Mouse (Mus musculus) forebrain, postnatal 0 days (tissue): ENCODE results near the gene Nfix. TPM values are rescaled to one million over a fixed set of nuclear protein-coding genes. Genes with fewer than 3 reads are reported as not detected.

Experiments used
- ATAC-seq: fragments of 200-750 bp; cut with Nextera tagmentation; 2 replicates; pipeline ENCODE4 v1.8.0; 2017; ENCODE audit warnings: mild to moderate bottlenecking, moderate library complexity
- DNase-seq: peaks from one replicate; pipeline ENCODE4 v3.0.0-alpha.2; 2015
- H3K27ac ChIP-seq: fragments of 300-500 bp; sonication (generic); 2 replicates; pipeline ENCODE4 v1.5.1; 2014; ENCODE audit warnings: low read depth, mild to moderate bottlenecking, antibody characterized with exemption, low read length, moderate library complexity, mixed read lengths
- H3K27me3 ChIP-seq: fragments of 300-500 bp; sonication (generic); 2 replicates; pipeline ENCODE4 v1.6.1; 2014; ENCODE audit warnings: mild to moderate bottlenecking, low read length, mixed read lengths; ENCODE audit not compliant: insufficient read depth
- H3K36me3 ChIP-seq: fragments of 300-500 bp; sonication (generic); 2 replicates; pipeline ENCODE4 v1.6.1; 2014; ENCODE audit warnings: mild to moderate bottlenecking, moderate library complexity; ENCODE audit not compliant: insufficient read depth
- H3K4me1 ChIP-seq: fragments of 300-500 bp; sonication (generic); 2 replicates; pipeline ENCODE4 v1.6.1; 2014; ENCODE audit warnings: antibody characterized with exemption; ENCODE audit not compliant: insufficient read depth
- H3K4me2 ChIP-seq: fragments of 300-500 bp; sonication (generic); 2 replicates; pipeline ENCODE4 v1.6.1; 2014; ENCODE audit warnings: low read depth, mild to moderate bottlenecking, moderate library complexity
- H3K4me3 ChIP-seq: fragments of 300-500 bp; sonication (generic); 2 replicates; pipeline ENCODE4 v1.5.1; 2014; ENCODE audit warnings: low read depth, low read length, mixed read lengths
- H3K9ac ChIP-seq: fragments of 300-500 bp; sonication (generic); 2 replicates; pipeline ENCODE4 v1.6.1; 2014; ENCODE audit warnings: mild to moderate bottlenecking
- H3K9me3 ChIP-seq: fragments of 300-500 bp; sonication (generic); 2 replicates; pipeline ENCODE4 v1.6.1; 2016; ENCODE audit warnings: low read length
- CTCF ChIP-seq: sonication (generic); IDR thresholded peaks from 2 replicates; pipeline ENCODE4 v1.5.1; 2016; ENCODE audit warnings: antibody characterized with exemption, control low read depth, low read depth
- WGBS: fragments of 180-500 bp; shearing (Covaris S2); extraction: QIAGEN DNeasy Blood & Tissue Kit; methylation state at CpG from one replicate; pipeline ENCODE4 v1.1.7; 2014; 5-methylcytosine and 5-hydroxymethylcytosine counted together
- polyA plus RNA-seq: library from polyadenylated mRNA; unstranded; fragments of >200 nt; fragmentation: Nextera tagmentation; extraction: Ambion mirVana; gene quantifications from 2 replicates; pipeline ENCODE4 v1.2.1, GENCODE M21; 2015
- total RNA-seq: library from RNA; depleted of rRNA; stranded (reverse); fragments of >200 nt; gene quantifications from 2 replicates; pipeline ENCODE4 v1.2.3, GENCODE M21; 2014

Gene Nfix
- total and polyA plus RNA-seq, 2 experiments from 2014 or later: 111 to 376 TPM

- Histone ChIP-seq H3K4me1 (peaks cover 14% of the 10 kb centered on the region), H3K9ac (no peak overlapping the region), H3K27me3 (no peaks in the 10 kb centered on the region), H3K4me3 (peak overlapping the region; percentile 83; the same call in 1 of the 2 replicates), H3K9me3 (no peaks in the 10 kb centered on the region), H3K27ac (no peak overlapping the region), H3K36me3 (peaks cover 42% of the 10 kb centered on the region), H3K4me2 (peak overlapping the region; percentile 90)
- TF ChIP-seq CTCF: no peak
- DNase-seq (no peak), ATAC-seq (no peak)
- 92% methylated on average over 9 of the region's 9 CpGs for WGBS
Measured at GRCm38 (mm10) chr8:84844397-84845070, 44.4 kb upstream of the Nfix start.

- WGBS: 72% methylated on average over 1 of the region's 1 CpGs
- Histone ChIP-seq H3K27ac (no peak overlapping the region), H3K36me3 (peaks cover 64% of the 10 kb centered on the region), H3K27me3 (no peaks in the 10 kb centered on the region), H3K9ac (no peak overlapping the region), H3K4me1 (peaks cover 16% of the 10 kb centered on the region), H3K4me3 (no peak overlapping the region), H3K4me2 (no peak overlapping the region), H3K9me3 (no peaks in the 10 kb centered on the region)
- no peak for ATAC-seq
- DNase-seq: no peak
- no peak for TF ChIP-seq CTCF
Measured at GRCm38 (mm10) chr8:84841514-84841913, 41.4 kb upstream of the Nfix start.

GRCm38 (mm10) chr8:84840248-84840999, 40.3 kb upstream of the Nfix start, which contains the start of gene Rad23a:
Gene Rad23a, minus strand, starts transcription at chr8:84840665.
- Histone ChIP-seq H3K4me2 (peak within 1 kb of the TSS; percentile 85), H3K9ac (peak within 1 kb of the TSS; percentile 88), H3K4me3 (peak within 1 kb of the TSS; percentile 84), H3K36me3 (peaks cover 73% of the 10 kb centered on the region), H3K4me1 (peaks cover 19% of the 10 kb centered on the region), H3K27ac (peak within 1 kb of the TSS; percentile 84), H3K9me3 (no peaks in the 10 kb centered on the region), H3K27me3 (no peaks in the 10 kb centered on the region)
- TF ChIP-seq CTCF: no peak
- 2% methylated on average over 54 of the region's 55 CpGs for WGBS
- ATAC-seq: peak; percentile 99
- DNase-seq: peak; percentile 97

GRCm38 (mm10) chr8:84839875-84840247, 39.7 kb upstream of the Nfix start:
- H3K9me3 ChIP-seq: no peaks in the 10 kb centered on the region

GRCm38 (mm10) chr8:84839411-84839810, 39.3 kb upstream of the Nfix start:
- 89% methylated on average over 2 of the region's 2 CpGs for WGBS
- Histone ChIP-seq H3K4me3 (peak overlapping the region; percentile 84), H3K9ac (no peak overlapping the region; the same call in 1 of the 2 replicates), H3K36me3 (peaks cover 73% of the 10 kb centered on the region), H3K9me3 (no peaks in the 10 kb centered on the region), H3K27me3 (no peaks in the 10 kb centered on the region), H3K4me1 (peaks cover 16% of the 10 kb centered on the region), H3K4me2 (peak overlapping the region; percentile 85), H3K27ac (no peak overlapping the region)
- no peak for TF ChIP-seq CTCF
- no peak for DNase-seq
- no peak for ATAC-seq

More at GRCm38 (mm10) chr8:84839875-84840247, 39.7 kb upstream of the Nfix start:
- WGBS: 2% methylated on average over 7 of the region's 7 CpGs
- Histone ChIP-seq H3K36me3 (peaks cover 73% of the 10 kb centered on the region), H3K9ac (peak overlapping the region; percentile 88), H3K4me3 (peak overlapping the region; percentile 84), H3K27me3 (no peaks in the 10 kb centered on the region), H3K4me1 (peaks cover 17% of the 10 kb centered on the region), H3K27ac (peak overlapping the region; percentile 84), H3K4me2 (peak overlapping the region; percentile 85)
- ATAC-seq: no peak
- no peak for DNase-seq
- no peak for TF ChIP-seq CTCF

GRCm38 (mm10) chr8:84838513-84838912, 38.4 kb upstream of the Nfix start:
- WGBS: 80% methylated on average over 5 of the region's 5 CpGs
- ATAC-seq (no peak), DNase-seq (no peak)
- peaks cover 72% of the 10 kb centered on the region for H3K36me3 ChIP-seq
- peaks cover 16% of the 10 kb centered on the region for H3K4me1 ChIP-seq
- H3K27me3 ChIP-seq: no peaks in the 10 kb centered on the region
- no peak overlapping the region for H3K4me3 ChIP-seq
- no peak overlapping the region for H3K9ac ChIP-seq
- no peak overlapping the region for H3K4me2 ChIP-seq
- H3K9me3 ChIP-seq: no peaks in the 10 kb centered on the region
- TF ChIP-seq CTCF: no peak
- no peak overlapping the region for H3K27ac ChIP-seq

- Histone ChIP-seq H3K4me2 (no peak overlapping the region), H3K9me3 (no peaks in the 10 kb centered on the region), H3K4me1 (peaks cover 18% of the 10 kb centered on the region), H3K4me3 (no peak overlapping the region), H3K27me3 (no peaks in the 10 kb centered on the region), H3K36me3 (peaks cover 67% of the 10 kb centered on the region), H3K9ac (no peak overlapping the region), H3K27ac (no peak overlapping the region)
- ATAC-seq: no peak
- 86% methylated on average over 15 of the region's 15 CpGs for WGBS
- TF ChIP-seq CTCF: no peak
- no peak for DNase-seq
Measured at GRCm38 (mm10) chr8:84837912-84838470, 37.8 kb upstream of the Nfix start.
